In the genomic region with DNA sequence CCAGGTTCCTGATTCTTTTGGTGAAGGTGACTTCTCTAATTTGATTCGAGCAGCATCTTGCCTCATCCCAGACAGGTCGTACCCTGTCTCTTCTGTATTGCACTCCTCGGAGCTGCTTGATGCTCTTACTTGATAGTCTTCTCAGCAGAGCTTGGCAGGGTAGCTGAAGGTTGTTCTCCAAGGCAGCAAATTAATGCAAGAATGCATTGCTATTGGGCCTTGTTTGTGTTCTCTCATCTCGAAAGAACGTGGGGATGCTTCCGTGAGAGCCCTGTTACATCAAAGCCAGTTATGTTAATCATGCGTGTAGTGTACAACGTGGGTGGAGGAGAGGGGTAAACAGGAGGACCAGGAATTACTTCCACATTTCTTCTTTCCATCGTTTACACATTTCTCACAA, we compare ENCODE assay signal across 21 mouse cellular contexts.
A peak's percentile ranks its signal among the peaks of the same experiment; 100 is the strongest.
DNase-seq lines count a peak whose midpoint lies in the region; ATAC-seq and TF ChIP-seq lines count a peak whose summit lies in the region.
"Had no signal": no experiment of that assay in that cellular context is flagged by ENCODE, and none has a peak within 500 bp of the region (broad histone marks: within the 10 kb centered on the region; RNA-seq: fewer than 3 reads in every experiment).

No protein-coding gene starts in this region.

- intact Hi-C loops in left cerebral cortex, postnatal 4 days (cut with DNase I) = no loop called here

- peak; percentile 20; the same call in 1 of the 2 replicates for ATAC-seq in frontal cortex, adult (ENCODE audit: low TSS enrichment)
- ATAC-seq: CD4-positive, CD25-positive, alpha-beta regulatory T cell, adult 4 months; forebrain, embryonic 13.5 days; forebrain, embryonic 15.5 days; forebrain, postnatal 0 days had no signal

- DNase-seq in frontal cortex, adult 2 months (ENCODE audit: extremely low spot score in 1 of 2, low spot score in 1 of 2) = no peak
- DNase-seq in retina, postnatal 1 day = peak; percentile 50
- DNase-seq in retina, embryonic 14.5 days (ENCODE audit: low spot score) = no peak
- DNase-seq in brain, embryonic 14.5 days (ENCODE audit: low read depth) = peak; percentile 39
- DNase-seq in left cerebral cortex, postnatal 4 days = no peak
- DNase-seq: adrenal gland, adult 2 months; adrenal gland, postnatal 10 days; adrenal gland, postnatal 25 days; B cell, adult 2 months; cerebellum, adult 11 months; cerebellum, adult 18-20 months; cerebellum, adult 8-10 months; cerebellum, adult 9-11 months; cerebellum, postnatal 14 days; cerebellum, postnatal 36 days; embryo, embryonic 11 days; forebrain, postnatal 0 days had no signal

- no peak for TF ChIP-seq POLR2A in brain, embryonic 14.5 days (IDR thresholded peaks at IDR 0.05; ENCODE audit: borderline replicate concordance, extremely low read depth, insufficient read depth, insufficient read length, poor library complexity, severe bottlenecking)

- TF ChIP-seq CTCF in brain, embryonic 14.5 days (IDR thresholded peaks at IDR 0.05; ENCODE audit: borderline replicate concordance, extremely low read depth, insufficient read depth, insufficient read length) = no peak

Comparison
In these comparisons a context has a peak if more than half of its experiments do, and no peak if none do; other contexts are left out.
1. DNase-seq: peak in retina, postnatal 1 day (single experiment) and brain, embryonic 14.5 days (single experiment); none in frontal cortex, adult 2 months (0 of 2), retina, embryonic 14.5 days (single experiment) and left cerebral cortex, postnatal 4 days (single experiment).